Mouse (Mus musculus): ENCODE measurements around the gene Dab1.

Dab1 gene

GRCm38 (mm10) chr4:104718973-104719795, 1100.0 kb downstream of the Dab1 start:
- DNase-seq (ENCODE audit: low spot score in 2 of 2): peak in 1 of 2 experiments; percentile 48

GRCm38 (mm10) chr4:104723527-104724045, 1104.4 kb downstream of the Dab1 start:
- DNase-seq (ENCODE audit: low spot score in 2 of 2): no peak

GRCm38 (mm10) chr4:104724258-104724657, 1105.1 kb downstream of the Dab1 start:
- DNase-seq (ENCODE audit: low spot score in 2 of 2): no peak

GRCm38 (mm10) chr4:104725673-104726072, 1106.5 kb downstream of the Dab1 start:
- DNase-seq (ENCODE audit: low spot score in 2 of 2): no peak

GRCm38 (mm10) chr4:104729185-104729584, 1110.0 kb downstream of the Dab1 start:
- DNase-seq (ENCODE audit: low spot score in 2 of 2): no peak

GRCm38 (mm10) chr4:104746500-104746899, 1127.3 kb downstream of the Dab1 start:
- DNase-seq (ENCODE audit: low spot score in 2 of 2): no peak

- no peak for DNase-seq (ENCODE audit: low spot score in 2 of 2)
These were observed 1134.9 kb downstream of the Dab1 start for GRCm38 (mm10) chr4:104754090-104754489.

GRCm38 (mm10) chr4:104760878-104761624, 1141.9 kb downstream of the Dab1 start:
- peak; percentile 15 for DNase-seq (ENCODE audit: low spot score in 2 of 2)

GRCm38 (mm10) chr4:104766065-104766464, 1146.9 kb downstream of the Dab1 start, which contains the start of gene C8b:
C8b (plus strand) TSS chr4:104766317.
- no peak for DNase-seq (ENCODE audit: low spot score in 2 of 2)

- DNase-seq (ENCODE audit: low spot score in 2 of 2): no peak
These were observed 1149.0 kb downstream of the Dab1 start for GRCm38 (mm10) chr4:104768190-104768589.

GRCm38 (mm10) chr4:104769602-104770001, 1150.4 kb downstream of the Dab1 start:
- DNase-seq (ENCODE audit: low spot score in 2 of 2): no peak

- DNase-seq (ENCODE audit: low spot score in 2 of 2): no peak
These were observed 1151.2 kb downstream of the Dab1 start for GRCm38 (mm10) chr4:104770331-104770730.

- no peak for DNase-seq (ENCODE audit: low spot score in 2 of 2)
These were observed 1156.4 kb downstream of the Dab1 start for GRCm38 (mm10) chr4:104775601-104776000.

GRCm38 (mm10) chr4:104779460-104779859, 1160.3 kb downstream of the Dab1 start:
- no peak for DNase-seq (ENCODE audit: low spot score in 2 of 2)

GRCm38 (mm10) chr4:104781441-104781840, 1162.3 kb downstream of the Dab1 start:
- no peak for DNase-seq (ENCODE audit: low spot score in 2 of 2)

- DNase-seq (ENCODE audit: low spot score in 2 of 2): no peak
These were observed 1163.2 kb downstream of the Dab1 start for GRCm38 (mm10) chr4:104782346-104782745.

- no peak for DNase-seq (ENCODE audit: low spot score in 2 of 2)
These were observed 1173.0 kb downstream of the Dab1 start for GRCm38 (mm10) chr4:104792111-104792510.

Measured in frontal cortex, postnatal 10 days (tissue).